Mouse (Mus musculus): ENCODE measurements around the gene Pdlim7.

DNA sequence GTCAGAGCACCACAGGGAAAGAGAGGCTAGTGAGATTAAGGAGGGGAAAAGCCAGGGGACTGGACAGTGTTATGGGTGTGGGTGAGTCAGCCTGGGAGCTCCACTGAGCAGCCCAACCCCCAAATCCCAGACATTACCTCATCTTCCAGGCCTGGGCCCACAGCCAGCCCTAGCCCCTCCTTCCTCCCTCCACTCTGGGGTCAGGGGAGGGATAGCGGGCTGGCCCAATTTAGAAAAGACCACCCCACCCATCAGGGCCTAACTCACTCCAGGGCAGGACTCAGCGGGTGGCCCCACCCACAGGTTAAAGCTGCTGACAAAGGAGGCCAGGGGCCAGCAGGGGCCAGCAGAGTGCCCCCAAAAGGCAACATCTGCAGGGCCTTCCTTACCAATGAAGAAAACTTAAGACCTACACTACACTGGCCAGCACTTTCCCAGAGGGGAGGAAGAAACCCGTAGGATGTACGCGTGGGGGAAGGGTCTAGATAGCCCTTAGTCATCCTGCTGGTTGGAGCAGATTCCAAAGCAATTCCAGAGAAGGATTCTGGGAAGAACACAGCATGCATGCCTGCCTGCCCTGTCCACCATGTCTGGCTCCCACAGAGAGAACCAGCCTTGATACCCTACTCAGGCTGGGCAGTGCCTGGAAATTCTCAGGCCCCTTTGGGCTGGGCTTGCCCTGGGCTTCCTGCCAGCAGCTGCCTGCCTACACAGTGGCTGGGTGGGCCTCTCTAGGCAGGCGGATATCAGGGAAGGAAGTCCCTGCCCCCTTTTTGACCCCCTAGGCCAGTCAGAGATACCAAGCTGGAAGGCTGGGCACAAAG, 2.6 kb downstream of the Pdlim7 start:
- TF ChIP-seq GATA1 (IDR thresholded peaks at IDR 0.05; ENCODE audit: low read length): no peak
- TF ChIP-seq TAL1 (IDR thresholded peaks at IDR 0.05; ENCODE audit: low read length): no peak

Measured in erythroblast, embryonic 14.5 days (primary cell).